Mouse (Mus musculus) midbrain, embryonic 16.5 days (tissue): ENCODE data around the gene Tbx10. TPM values are rescaled to one million over a fixed set of nuclear protein-coding genes. Genes with fewer than 3 reads are reported as not detected.
A peak's percentile ranks its signal among the peaks of the same experiment; 100 is the strongest.
"Not testable (repeated sequence)": the region's sequence is repeated elsewhere in the genome, so short reads cannot be mapped to it uniquely, and the experiment has no call there.

ENCODE experiments used
- ATAC-seq: fragments of 200-750 bp; cut with Nextera tagmentation; 2 replicates; pipeline ENCODE4 v1.8.0; 2017; ENCODE audit warnings: moderate TSS enrichment
- H3K27ac ChIP-seq: fragments of 300-500 bp; sonication (generic); 2 replicates; pipeline ENCODE4 v1.5.1; 2014; ENCODE audit warnings: mild to moderate bottlenecking, low read length, mixed read lengths
- H3K27me3 ChIP-seq: fragments of 300-500 bp; sonication (generic); 2 replicates; pipeline ENCODE4 v1.6.1; 2014; ENCODE audit warnings: low read depth, low read length, mixed read lengths; ENCODE audit not compliant: control insufficient read depth, insufficient read depth
- H3K36me3 ChIP-seq: fragments of 300-500 bp; sonication (generic); 2 replicates; pipeline ENCODE4 v1.6.1; 2014; ENCODE audit warnings: mild to moderate bottlenecking, low read length, moderate library complexity, mixed read lengths; ENCODE audit not compliant: control insufficient read depth, insufficient read depth
- H3K4me1 ChIP-seq: fragments of 300-500 bp; sonication (generic); 2 replicates; pipeline ENCODE4 v1.6.1; 2014; ENCODE audit warnings: mild to moderate bottlenecking, low read length, mixed read lengths; ENCODE audit not compliant: control insufficient read depth, insufficient read depth
- H3K4me2 ChIP-seq: fragments of 300-500 bp; sonication (generic); 2 replicates; pipeline ENCODE4 v1.6.1; 2014; ENCODE audit warnings: mild to moderate bottlenecking, low read length, mixed read lengths
- H3K4me3 ChIP-seq: fragments of 300-500 bp; sonication (generic); 2 replicates; pipeline ENCODE4 v1.5.1; 2014; ENCODE audit warnings: low read depth, mild to moderate bottlenecking, low read length, moderate library complexity, mixed read lengths
- H3K9ac ChIP-seq: fragments of 300-500 bp; sonication (generic); 2 replicates; pipeline ENCODE4 v1.6.1; 2014; ENCODE audit warnings: low read depth, low read length, mixed read lengths
- H3K9me3 ChIP-seq: fragments of 300-500 bp; sonication (generic); replicated peaks from 2 replicates; pipeline ENCODE4 v1.6.1; 2014; ENCODE audit warnings: mild to moderate bottlenecking, low read length, mixed read lengths; ENCODE audit not compliant: control insufficient read depth, poor library complexity, severe bottlenecking
- WGBS: fragments of 180-500 bp; shearing (Covaris S2); extraction: QIAGEN DNeasy Blood & Tissue Kit; methylation state at CpG from one replicate; pipeline ENCODE4 v1.1.7; 2014; 5-methylcytosine and 5-hydroxymethylcytosine counted together
- polyA plus RNA-seq: library from polyadenylated mRNA; unstranded; fragments of >200 nt; fragmentation: Nextera tagmentation; extraction: Ambion mirVana; gene quantifications from 2 replicates; pipeline ENCODE4 v1.2.1, GENCODE M21; 2015

Gene Tbx10
- polyA plus RNA-seq, 1 experiment from 2014 or later: not detected

GRCm38 (mm10) chr19:4018743-4019583 is 26.4 kb downstream of the Tbx10 start:
- H3K27me3 ChIP-seq: no peaks in the 10 kb centered on the region
- no peaks in the 10 kb centered on the region for H3K4me1 ChIP-seq
- H3K36me3 ChIP-seq: no peaks in the 10 kb centered on the region
- WGBS: 27% methylated on average over 18 of the region's 18 CpGs
- H3K4me2 ChIP-seq: no peak overlapping the region
- no peak overlapping the region for H3K9ac ChIP-seq
- no peak overlapping the region for H3K27ac ChIP-seq
- peak; percentile 80 for ATAC-seq
- H3K4me3 ChIP-seq: no peak overlapping the region
- H3K9me3 ChIP-seq: no peaks in the 10 kb centered on the region

GRCm38 (mm10) chr19:4023185-4023584 is 30.6 kb downstream of the Tbx10 start:
- ATAC-seq: no peak
- H3K4me1 ChIP-seq: no peaks in the 10 kb centered on the region
- no peak overlapping the region for H3K9ac ChIP-seq
- no peaks in the 10 kb centered on the region for H3K36me3 ChIP-seq
- H3K27me3 ChIP-seq: no peaks in the 10 kb centered on the region
- no peak overlapping the region for H3K27ac ChIP-seq
- no peak overlapping the region for H3K4me3 ChIP-seq
- WGBS: 87% methylated on average over 7 of the region's 7 CpGs
- no peaks in the 10 kb centered on the region for H3K9me3 ChIP-seq
- no peak overlapping the region for H3K4me2 ChIP-seq

- no peak overlapping the region for H3K4me3 ChIP-seq
- no peaks in the 10 kb centered on the region for H3K4me1 ChIP-seq
- H3K9me3 ChIP-seq: no peaks in the 10 kb centered on the region
- H3K4me2 ChIP-seq: no peak overlapping the region
- H3K27ac ChIP-seq: no peak overlapping the region
- no peak overlapping the region for H3K9ac ChIP-seq
- H3K27me3 ChIP-seq: no peaks in the 10 kb centered on the region
- ATAC-seq: no peak
- no peaks in the 10 kb centered on the region for H3K36me3 ChIP-seq
These were observed 35.0 kb downstream of the Tbx10 start for GRCm38 (mm10) chr19:4027576-4027975.

- WGBS: 52% methylated on average over 7 of the region's 7 CpGs
- Histone ChIP-seq H3K36me3 (no peaks in the 10 kb centered on the region), H3K4me2 (no peak overlapping the region), H3K27ac (no peak overlapping the region), H3K27me3 (no peaks in the 10 kb centered on the region), H3K9me3 (no peaks in the 10 kb centered on the region), H3K4me3 (no peak overlapping the region), H3K4me1 (peaks cover 7% of the 10 kb centered on the region; the same call in 1 of the 2 replicates), H3K9ac (no peak overlapping the region)
- no peak for ATAC-seq
These were observed 40.1 kb downstream of the Tbx10 start for GRCm38 (mm10) chr19:4032668-4033067.

GRCm38 (mm10) chr19:4033298-4033697 is 40.7 kb downstream of the Tbx10 start:
- no peak overlapping the region for H3K4me3 ChIP-seq
- H3K4me2 ChIP-seq: no peak overlapping the region
- no peak for ATAC-seq
- H3K9ac ChIP-seq: no peak overlapping the region
- WGBS: 89% methylated on average over 3 of the region's 3 CpGs
- peaks cover 11% of the 10 kb centered on the region for H3K4me1 ChIP-seq
- no peaks in the 10 kb centered on the region for H3K9me3 ChIP-seq
- H3K27me3 ChIP-seq: no peaks in the 10 kb centered on the region
- H3K27ac ChIP-seq: no peak overlapping the region
- H3K36me3 ChIP-seq: no peaks in the 10 kb centered on the region

GRCm38 (mm10) chr19:4033742-4034141 is 41.2 kb downstream of the Tbx10 start:
- no peak for ATAC-seq
- Histone ChIP-seq H3K27me3 (no peaks in the 10 kb centered on the region), H3K4me3 (no peak overlapping the region), H3K9ac (no peak overlapping the region), H3K36me3 (no peaks in the 10 kb centered on the region), H3K27ac (no peak overlapping the region), H3K9me3 (no peaks in the 10 kb centered on the region), H3K4me2 (no peak overlapping the region), H3K4me1 (peaks cover 14% of the 10 kb centered on the region)
- 47% methylated on average over 5 of the region's 5 CpGs for WGBS

- no peaks in the 10 kb centered on the region for H3K9me3 ChIP-seq
- 75% methylated on average over 12 of the region's 12 CpGs for WGBS
- H3K36me3 ChIP-seq: no peaks in the 10 kb centered on the region
- peak overlapping the region; percentile 37 for H3K4me2 ChIP-seq
- peaks cover 14% of the 10 kb centered on the region for H3K4me1 ChIP-seq
- no peaks in the 10 kb centered on the region for H3K27me3 ChIP-seq
- ATAC-seq: no peak
- no peak overlapping the region for H3K27ac ChIP-seq
- H3K4me3 ChIP-seq: no peak overlapping the region
- no peak overlapping the region for H3K9ac ChIP-seq
These were observed 43.9 kb downstream of the Tbx10 start for GRCm38 (mm10) chr19:4036327-4037045.

GRCm38 (mm10) chr19:4037154-4037787 is 44.7 kb downstream of the Tbx10 start:
- ATAC-seq: peak; percentile 63
- not testable (repeated sequence) for H3K9me3 ChIP-seq, H3K36me3 ChIP-seq, H3K27me3 ChIP-seq
- Histone ChIP-seq H3K4me1 (peaks cover 14% of the 10 kb centered on the region), H3K4me3 (peak overlapping the region; percentile 73), H3K27ac (peak overlapping the region; percentile 70), H3K9ac (peak overlapping the region; percentile 83), H3K4me2 (peak overlapping the region; percentile 82)
- 20% methylated on average over 7 of the region's 8 CpGs for WGBS
